Comparison of ENCODE assay signal across 29 mouse cellular contexts in the genomic region with DNA sequence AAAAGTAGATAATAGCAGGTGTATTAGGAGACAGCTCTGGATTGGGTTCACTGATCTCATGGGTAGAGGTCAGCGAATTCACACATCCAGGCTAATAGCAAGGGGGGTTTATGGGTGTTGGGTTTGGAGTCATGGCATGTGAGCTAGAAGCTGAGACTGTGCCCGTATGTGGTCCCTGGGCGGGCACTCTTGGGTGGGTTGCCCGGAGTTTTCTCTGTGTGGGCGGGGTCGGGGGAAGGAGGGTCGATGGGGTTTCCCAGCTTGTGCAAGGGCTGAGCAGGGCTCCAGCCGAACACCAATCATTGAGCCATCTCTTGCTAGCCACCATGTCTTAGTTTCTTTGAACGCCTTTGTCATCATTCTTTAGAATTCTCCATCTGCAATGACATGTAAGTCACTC. TPM values are rescaled to one million over a fixed set of nuclear protein-coding genes. Genes with fewer than 3 reads are reported as not detected.
"Had no signal": no experiment of that assay in that cellular context is flagged by ENCODE, and none has a peak within 500 bp of the region (broad histone marks: within the 10 kb centered on the region; RNA-seq: fewer than 3 reads in every experiment).

No protein-coding gene starts in this region.

- H3K27me3 ChIP-seq: embryonic facial prominence, embryonic 12.5 days; embryonic facial prominence, embryonic 13.5 days; embryonic facial prominence, embryonic 15.5 days; forebrain, embryonic 12.5 days; forebrain, embryonic 13.5 days; forebrain, embryonic 15.5 days had no signal

- H3K4me1 ChIP-seq: embryonic facial prominence, embryonic 10.5 days; embryonic facial prominence, embryonic 12.5 days; embryonic facial prominence, embryonic 15.5 days; forebrain, embryonic 10.5 days; forebrain, embryonic 12.5 days had no signal

- H3K9me3 ChIP-seq: embryonic facial prominence, embryonic 12.5 days; embryonic facial prominence, embryonic 13.5 days; embryonic facial prominence, embryonic 15.5 days; forebrain, embryonic 15.5 days had no signal

- H3K4me2 ChIP-seq: embryonic facial prominence, embryonic 12.5 days; embryonic facial prominence, embryonic 13.5 days; embryonic facial prominence, embryonic 15.5 days; forebrain, embryonic 12.5 days; forebrain, embryonic 13.5 days; forebrain, embryonic 15.5 days had no signal

- DNase-seq: cerebellum, adult 2 months; cerebellum, adult 8-10 months; cerebellum, adult 9-10 months; cerebellum, adult 9-11 months; cerebellum, postnatal 10 days; cerebellum, postnatal 14 days; cerebellum, postnatal 25 days; cerebellum, postnatal 36 days; embryo, embryonic 11 days; forebrain, postnatal 0 days; gastrocnemius, adult 2 months; gastrocnemius, postnatal 10 days; gastrocnemius, postnatal 14 days; gastrocnemius, postnatal 25 days; gastrocnemius, postnatal 36 days; heart, adult 18-20 months; heart, adult 2 months had no signal

- H3K4me3 ChIP-seq: embryonic facial prominence, embryonic 10.5 days; embryonic facial prominence, embryonic 12.5 days; embryonic facial prominence, embryonic 13.5 days; embryonic facial prominence, embryonic 15.5 days; erythroblast, embryonic 14.5 days; forebrain, embryonic 10.5 days; forebrain, embryonic 12.5 days; forebrain, embryonic 13.5 days; forebrain, embryonic 15.5 days; gastrocnemius, adult 2 months; heart, adult 2 months had no signal

- ATAC-seq: forebrain, embryonic 13.5 days; forebrain, embryonic 14.5 days; forebrain, embryonic 15.5 days; forebrain, embryonic 16.5 days; forebrain, postnatal 0 days had no signal

- H3K9ac ChIP-seq: embryonic facial prominence, embryonic 12.5 days; embryonic facial prominence, embryonic 13.5 days; embryonic facial prominence, embryonic 15.5 days; forebrain, embryonic 12.5 days; forebrain, embryonic 13.5 days; forebrain, embryonic 15.5 days; forebrain, postnatal 0 days had no signal

- H3K27ac ChIP-seq: embryonic facial prominence, embryonic 10.5 days; embryonic facial prominence, embryonic 12.5 days; embryonic facial prominence, embryonic 13.5 days; embryonic facial prominence, embryonic 15.5 days; forebrain, embryonic 10.5 days; forebrain, embryonic 12.5 days; forebrain, embryonic 13.5 days; gastrocnemius, adult 2 months; heart, adult 2 months had no signal

- H3K36me3 ChIP-seq: embryonic facial prominence, embryonic 10.5 days; embryonic facial prominence, embryonic 12.5 days; embryonic facial prominence, embryonic 13.5 days; embryonic facial prominence, embryonic 15.5 days; forebrain, embryonic 12.5 days; forebrain, embryonic 15.5 days had no signal

RNA-seq across cellular contexts. Expression of gene Actr3b, which starts 12.7 kb away (rescaled TPM):
- total RNA-seq: granulocyte monocyte progenitor cell, adult 5-6 weeks had no signal
- polyA plus RNA-seq: erythroblast, embryonic 14.5 days had no signal
